Mouse (Mus musculus) right cerebral cortex, postnatal 25 days (tissue): ENCODE results near the gene Galnt9.

ENCODE experiments used
- DNase-seq: peaks from one replicate; pipeline ENCODE4 v3.0.0; 2022

Galnt9 gene

DNA sequence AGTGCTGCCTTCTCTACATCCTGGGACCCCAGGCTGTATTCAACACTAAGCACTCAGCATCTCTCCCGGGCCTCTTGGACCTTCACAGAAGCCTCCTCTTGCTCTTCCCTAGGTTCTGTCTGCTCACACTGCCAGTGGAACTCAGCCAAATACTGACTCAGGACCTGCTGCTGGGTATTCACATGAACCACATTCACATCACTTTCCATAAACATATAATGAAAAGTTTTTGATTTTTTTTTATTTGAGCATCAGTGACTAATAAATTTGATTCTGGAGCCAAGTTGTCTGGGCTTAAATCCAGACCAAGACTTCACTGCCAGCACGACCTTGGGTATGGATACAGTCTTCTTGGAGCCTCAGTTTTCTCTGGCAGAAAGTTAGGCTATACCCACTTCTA lies 3.2 kb upstream of the Galnt9 start:
- no peak for DNase-seq

DNA sequence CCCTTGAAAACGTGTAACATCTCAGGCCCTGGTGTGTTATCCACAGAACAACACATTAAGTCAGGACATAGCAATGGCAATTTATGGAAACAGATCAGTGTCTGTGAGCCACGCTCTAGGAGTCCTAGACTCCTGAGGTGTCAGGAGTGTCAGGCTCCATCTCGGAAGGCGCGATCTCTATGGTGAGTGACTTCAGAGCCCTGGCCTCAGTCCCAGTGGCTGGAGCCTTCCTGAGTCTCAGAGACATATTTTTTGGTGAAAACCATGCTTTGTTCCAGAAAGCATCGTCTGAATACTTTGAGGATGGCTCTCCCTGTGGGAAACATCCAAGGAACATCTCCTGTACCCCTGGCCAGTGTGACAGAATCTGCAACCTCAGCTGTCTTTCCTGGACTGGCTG lies 2.7 kb upstream of the Galnt9 start:
- DNase-seq, result no peak

GRCm38 (mm10) chr5:110544691-110545069 lies 525 bp downstream of the Galnt9 start:
- no peak for DNase-seq

DNA sequence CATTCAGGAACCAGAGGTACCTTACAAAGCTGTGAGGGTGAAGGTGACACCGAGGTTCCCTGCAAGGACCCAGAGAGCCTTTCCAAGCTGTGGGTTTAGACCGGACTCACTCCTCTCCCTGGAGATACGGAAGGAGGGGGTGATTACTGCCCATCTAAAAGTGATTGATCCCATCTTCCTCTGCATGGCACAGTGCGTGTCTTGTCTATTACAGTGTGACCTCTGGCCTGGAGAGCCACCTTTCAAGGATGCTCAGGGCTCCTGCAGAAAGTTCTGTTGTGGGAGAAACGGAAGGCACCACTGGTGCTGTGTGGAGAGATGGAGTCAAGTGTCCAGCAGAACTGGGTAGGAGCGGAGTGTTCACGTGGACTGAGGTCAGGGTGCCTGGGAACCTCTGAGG lies 1.2 kb downstream of the Galnt9 start:
- DNase-seq, result no peak

- no peak for DNase-seq
Observed at GRCm38 (mm10) chr5:110546136-110546535, 2.0 kb downstream of the Galnt9 start.

DNA sequence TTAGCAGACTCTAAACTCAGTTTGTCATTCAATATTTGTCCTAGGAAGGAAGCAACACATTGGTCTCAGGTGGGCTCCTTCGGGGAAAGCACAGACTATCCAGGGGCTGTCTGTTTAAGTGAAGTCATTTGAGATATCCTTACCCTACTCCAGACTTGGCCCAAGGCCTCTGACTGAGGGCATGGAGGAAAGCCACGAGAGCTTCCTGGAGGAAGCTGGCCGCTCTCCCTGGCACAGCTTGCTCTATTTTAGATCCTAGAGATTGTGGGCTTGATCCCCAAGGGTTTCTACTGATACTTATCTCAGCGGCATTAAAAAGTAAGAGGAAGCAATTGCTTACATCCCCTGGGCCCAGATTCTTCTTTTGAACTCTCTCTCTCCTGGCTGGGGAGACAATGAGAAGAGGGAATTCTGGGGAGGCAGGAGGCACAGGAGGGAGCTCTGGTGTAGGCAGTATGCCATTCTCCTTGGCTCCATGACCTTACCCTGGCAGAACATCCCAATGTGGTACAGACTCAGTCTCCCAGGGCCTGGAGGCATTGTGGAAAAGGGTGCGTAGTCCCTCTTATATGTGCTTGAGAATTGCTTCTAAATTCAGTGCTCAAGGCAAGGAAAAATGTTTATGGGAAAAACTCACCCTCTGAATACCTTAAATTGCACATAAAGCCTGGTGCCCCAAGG lies 2.7 kb downstream of the Galnt9 start:
- DNase-seq, result no peak

GRCm38 (mm10) chr5:110548446-110548845 lies 4.3 kb downstream of the Galnt9 start:
- DNase-seq, result no peak

DNA sequence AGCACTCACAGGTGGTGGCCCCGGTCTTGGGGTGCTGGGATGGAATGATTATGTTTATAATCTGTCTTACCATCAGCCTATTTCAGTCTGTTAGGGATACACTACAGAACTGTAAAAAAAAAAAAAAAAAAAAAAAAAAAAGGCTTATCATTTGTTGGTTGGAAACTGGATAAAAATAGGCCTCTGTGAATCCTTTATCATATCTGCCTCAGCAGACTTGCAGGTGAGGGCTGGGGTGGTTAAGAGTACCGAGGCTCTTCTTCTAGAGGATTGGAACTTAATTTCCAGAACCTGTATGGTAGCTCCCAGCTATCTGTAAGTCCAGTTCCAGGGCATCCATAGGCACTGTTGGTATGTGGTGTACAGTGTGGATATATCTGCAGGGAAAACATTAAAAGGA lies 6.0 kb downstream of the Galnt9 start:
- no peak for DNase-seq

DNA sequence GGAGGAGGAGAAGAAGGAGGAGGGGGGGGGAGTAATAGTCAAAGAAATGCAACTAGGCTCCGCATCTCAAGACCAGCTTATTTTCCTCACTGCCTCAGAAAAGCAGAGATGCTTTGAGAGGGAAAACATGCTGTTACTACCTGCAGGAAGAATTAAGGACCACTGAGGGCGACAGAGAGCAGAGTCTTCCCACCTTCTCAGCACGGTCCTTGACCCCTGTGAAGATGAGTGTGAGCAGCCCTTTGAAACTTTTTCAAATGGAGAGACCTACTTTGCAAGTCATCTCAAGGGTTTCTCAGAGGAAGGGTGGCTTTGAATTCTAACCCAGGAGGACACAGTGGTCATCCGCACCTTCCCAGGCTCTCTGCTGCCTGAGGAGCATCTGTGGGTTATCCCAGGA lies 6.7 kb downstream of the Galnt9 start:
- no peak for DNase-seq

GRCm38 (mm10) chr5:110552005-110552404 lies 7.8 kb downstream of the Galnt9 start:
- DNase-seq, result no peak

DNA sequence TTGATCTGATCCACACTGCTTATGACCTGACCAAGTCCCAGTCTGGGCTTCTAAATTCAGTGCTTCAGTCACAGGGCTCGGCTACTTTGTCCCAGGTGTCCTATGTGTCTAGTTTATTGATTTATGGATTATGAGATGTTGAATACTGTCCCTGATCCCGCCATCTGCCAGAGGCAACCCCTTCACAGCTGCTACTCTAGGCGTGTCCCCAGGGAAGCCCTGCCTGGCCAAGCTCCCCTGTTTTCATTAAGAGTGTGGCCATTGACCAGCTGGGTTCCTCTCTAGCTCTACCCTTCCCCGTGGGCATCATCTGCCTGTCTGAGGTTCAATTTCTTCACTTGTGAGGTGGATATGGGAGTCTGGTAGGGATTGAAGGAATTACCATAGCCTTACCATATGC lies 9.2 kb downstream of the Galnt9 start:
- no peak for DNase-seq

GRCm38 (mm10) chr5:110555198-110555597 lies 11.0 kb downstream of the Galnt9 start:
- no peak for DNase-seq

DNA sequence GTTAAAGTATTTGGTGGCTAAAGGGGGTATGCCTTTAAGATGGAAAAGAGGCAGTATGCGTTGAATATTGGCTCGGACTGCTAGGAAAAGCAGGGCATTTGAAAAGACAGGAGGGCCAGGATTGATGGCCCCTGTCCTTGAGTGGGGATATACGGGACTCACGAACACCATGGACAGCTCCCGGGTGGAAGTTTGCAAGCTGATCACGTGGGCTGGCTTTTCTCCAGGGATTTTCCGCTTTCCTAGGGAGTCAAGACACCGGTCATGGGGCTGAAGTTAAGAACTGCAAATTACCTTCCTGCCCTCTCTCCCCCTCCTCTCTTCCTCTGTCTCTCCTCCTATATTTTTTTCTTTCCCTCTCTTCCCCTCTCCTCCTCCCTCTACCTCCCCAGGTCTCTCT lies 14.2 kb downstream of the Galnt9 start:
- no peak for DNase-seq

- DNase-seq, result no peak
Observed at GRCm38 (mm10) chr5:110559679-110560078, 15.5 kb downstream of the Galnt9 start.

- peak; percentile 92 for DNase-seq
Observed at GRCm38 (mm10) chr5:110562741-110563326, 18.7 kb downstream of the Galnt9 start.

GRCm38 (mm10) chr5:110564986-110565644 lies 21.0 kb downstream of the Galnt9 start:
- DNase-seq, result no peak

DNA sequence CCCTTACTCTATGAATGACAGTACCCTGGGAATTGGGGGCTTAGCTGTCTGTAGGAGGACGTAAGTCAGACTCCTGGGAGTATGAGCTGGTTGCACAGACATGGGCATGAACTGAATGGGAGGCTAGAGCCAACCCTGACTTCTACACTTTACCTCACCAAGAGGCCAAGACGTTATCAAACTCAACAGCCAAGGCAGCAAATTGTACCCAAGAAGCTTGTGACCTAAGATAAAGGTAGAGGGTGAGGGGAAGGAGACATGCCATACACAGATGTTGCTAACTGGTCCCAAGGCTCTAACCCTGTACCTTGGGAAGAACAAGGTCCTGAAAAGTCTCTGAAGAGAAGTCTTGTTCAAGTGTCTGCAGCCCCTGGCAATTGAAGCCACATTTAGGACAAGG lies 23.4 kb downstream of the Galnt9 start:
- DNase-seq, result no peak

- DNase-seq, result no peak
Observed at GRCm38 (mm10) chr5:110574888-110575287, 30.7 kb downstream of the Galnt9 start.

DNA sequence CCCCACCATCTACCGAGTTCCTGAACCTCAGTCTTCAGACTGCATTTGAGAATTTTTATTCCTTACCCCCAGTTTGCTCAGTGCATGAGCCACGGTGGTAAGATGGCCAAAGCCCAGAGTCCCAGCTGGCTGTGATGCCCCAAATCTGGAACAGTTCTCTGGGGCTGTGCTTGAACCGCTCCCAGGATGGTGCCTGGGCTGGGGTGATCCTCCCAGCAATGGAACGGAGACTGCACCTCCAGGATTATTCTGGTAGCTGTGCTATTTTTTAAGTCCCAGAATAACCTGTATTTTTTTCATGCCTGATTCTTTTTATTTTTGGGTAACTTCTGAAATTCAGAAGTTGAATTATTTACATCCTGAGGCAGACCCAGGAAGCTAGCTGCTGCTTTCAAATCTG lies 35.1 kb downstream of the Galnt9 start:
- DNase-seq, result no peak

DNA sequence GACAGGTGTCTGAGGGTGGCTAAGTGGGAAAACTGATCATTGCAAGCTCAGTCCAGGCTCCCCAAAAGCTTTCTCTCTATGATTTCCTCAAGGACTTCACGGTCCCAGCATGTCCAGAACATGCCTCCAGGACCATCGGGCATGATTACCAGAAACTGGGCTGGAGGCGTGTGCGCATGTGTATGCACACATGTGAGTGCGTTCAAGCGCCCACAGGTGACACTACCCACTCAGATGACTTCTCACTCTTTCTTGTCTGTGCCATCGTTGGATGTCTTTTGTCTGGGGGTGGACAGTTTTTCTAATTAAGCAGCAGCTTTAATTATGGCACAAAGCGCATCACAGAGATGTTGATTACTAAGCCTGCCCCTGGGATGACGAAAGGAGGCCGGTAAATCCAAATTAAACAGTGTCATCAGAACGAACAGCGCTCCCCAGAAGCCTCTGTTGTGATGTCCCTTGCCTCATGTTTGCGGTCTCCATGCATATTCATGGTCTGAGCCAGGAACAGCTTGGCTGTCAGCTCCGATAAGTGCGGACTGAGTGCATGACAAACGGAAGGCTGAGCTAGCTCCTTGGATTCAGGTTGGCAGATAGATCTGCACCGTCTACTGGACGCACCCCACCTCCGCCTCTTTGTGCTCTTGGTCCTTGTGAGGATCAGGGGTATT lies 36.5 kb downstream of the Galnt9 start:
- DNase-seq, result no peak

GRCm38 (mm10) chr5:110582647-110583538 lies 38.7 kb downstream of the Galnt9 start:
- DNase-seq, result no peak

DNA sequence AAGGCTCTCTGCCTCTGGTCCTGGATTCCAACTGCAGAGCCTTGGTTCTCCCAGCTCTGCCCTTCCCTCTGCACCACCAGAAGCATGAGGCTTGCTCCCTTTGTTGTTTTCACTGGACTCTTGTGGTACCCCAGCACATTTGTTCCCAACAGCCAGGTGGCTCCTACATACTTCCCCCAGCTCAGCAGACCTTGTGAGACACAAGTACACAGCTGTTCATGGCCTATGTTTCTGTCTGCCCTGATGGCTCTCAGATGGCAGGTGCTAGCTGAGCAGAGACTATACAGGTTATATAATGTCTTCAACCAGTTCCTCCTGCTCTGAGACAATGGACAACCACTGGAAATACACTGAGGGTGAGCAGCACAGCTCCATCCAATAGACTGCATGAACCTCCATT lies 43.3 kb downstream of the Galnt9 start:
- DNase-seq, result no peak

- DNase-seq, result no peak
Observed at GRCm38 (mm10) chr5:110589833-110590232, 45.7 kb downstream of the Galnt9 start.
